Mouse (Mus musculus) embryonic fibroblast, embryonic 13.5 days (primary cell): Measurements from ENCODE around the gene Cdh24.

Source experiments
- CTCF ChIP-seq: IDR thresholded peaks from 2 replicates; pipeline ENCODE4 v1.5.1; 2011; ENCODE audit warnings: mild to moderate bottlenecking, control low read depth, low read length, moderate library complexity, borderline replicate concordance; ENCODE audit not compliant: insufficient read depth
- POLR2A ChIP-seq: IDR thresholded peaks from 2 replicates; pipeline ENCODE4 v1.6.1; 2011; ENCODE audit warnings: low read depth, mild to moderate bottlenecking, control low read depth, low read length, moderate library complexity

GRCm38 (mm10) chr14:54591056-54591455 is 50.1 kb downstream of the Cdh24 start:
- TF ChIP-seq CTCF (no peak), POLR2A (no peak)
